Mouse (Mus musculus) small intestine, adult 2 months (tissue): ENCODE measurements around the gene Fbxw2. TPM values are rescaled to one million over a fixed set of nuclear protein-coding genes. Genes with fewer than 3 reads are reported as not detected.
A peak's percentile ranks its signal among the peaks of the same experiment; 100 is the strongest.

ENCODE experiments used
- H3K27ac ChIP-seq: fragments of 200-500 bp; 2 replicates; pipeline ENCODE4 v1.5.1; 2012; ENCODE audit warnings: low read depth, low read length, control low read depth, inconsistent platforms; ENCODE audit not compliant: insufficient read depth
- H3K27me3 ChIP-seq: fragments of 200-500 bp; 2 replicates; pipeline ENCODE4 v1.6.1; 2012; ENCODE audit warnings: mild to moderate bottlenecking, moderate library complexity, low read length, inconsistent platforms; ENCODE audit not compliant: control insufficient read depth, insufficient read depth
- H3K36me3 ChIP-seq: fragments of 200-500 bp; 2 replicates; pipeline ENCODE4 v1.6.1; 2012; ENCODE audit warnings: mild to moderate bottlenecking, low read length, control low read depth, inconsistent platforms; ENCODE audit not compliant: control insufficient read depth, insufficient read depth
- H3K4me1 ChIP-seq: fragments of 200-500 bp; 2 replicates; pipeline ENCODE4 v1.6.1; 2012; ENCODE audit warnings: low read length, inconsistent platforms, mixed read lengths; ENCODE audit not compliant: control insufficient read depth, insufficient read depth, insufficient read length
- H3K4me3 ChIP-seq: fragments of 200-500 bp; 2 replicates; pipeline ENCODE4 v1.5.1; 2012; ENCODE audit warnings: low read depth, mild to moderate bottlenecking, control low read depth, inconsistent platforms, low read length, moderate library complexity
- CTCF ChIP-seq: fragments of 200-500 bp; IDR thresholded peaks from 2 replicates; pipeline ENCODE4 v1.5.1; 2012; ENCODE audit warnings: low read depth, mild to moderate bottlenecking, control low read depth, inconsistent platforms, low read length, moderate library complexity, mixed read lengths; ENCODE audit not compliant: insufficient replicate concordance, insufficient read length; ENCODE audit errors: extremely low read depth
- POLR2A ChIP-seq: fragments of 200-500 bp; IDR thresholded peaks from 2 replicates; pipeline ENCODE4 v1.6.1; 2012; ENCODE audit warnings: low read depth, mild to moderate bottlenecking, control low read depth, inconsistent platforms, low read length, moderate library complexity
- WGBS: fragments of 180-500 bp; shearing (Covaris S2); methylation state at CpG from one replicate; pipeline ENCODE4 v1.1.7; 2018; 5-methylcytosine and 5-hydroxymethylcytosine counted together
- polyA plus RNA-seq: library from polyadenylated mRNA; depleted of rRNA; stranded (reverse); fragments of >200 nt; gene quantifications from 2 replicates; pipeline ENCODE4 v1.2.3, GENCODE M21; 2012; rRNA removed

Fbxw2 gene
- 10.1 and 17.0 TPM in 2 replicates for polyA plus RNA-seq

DNA sequence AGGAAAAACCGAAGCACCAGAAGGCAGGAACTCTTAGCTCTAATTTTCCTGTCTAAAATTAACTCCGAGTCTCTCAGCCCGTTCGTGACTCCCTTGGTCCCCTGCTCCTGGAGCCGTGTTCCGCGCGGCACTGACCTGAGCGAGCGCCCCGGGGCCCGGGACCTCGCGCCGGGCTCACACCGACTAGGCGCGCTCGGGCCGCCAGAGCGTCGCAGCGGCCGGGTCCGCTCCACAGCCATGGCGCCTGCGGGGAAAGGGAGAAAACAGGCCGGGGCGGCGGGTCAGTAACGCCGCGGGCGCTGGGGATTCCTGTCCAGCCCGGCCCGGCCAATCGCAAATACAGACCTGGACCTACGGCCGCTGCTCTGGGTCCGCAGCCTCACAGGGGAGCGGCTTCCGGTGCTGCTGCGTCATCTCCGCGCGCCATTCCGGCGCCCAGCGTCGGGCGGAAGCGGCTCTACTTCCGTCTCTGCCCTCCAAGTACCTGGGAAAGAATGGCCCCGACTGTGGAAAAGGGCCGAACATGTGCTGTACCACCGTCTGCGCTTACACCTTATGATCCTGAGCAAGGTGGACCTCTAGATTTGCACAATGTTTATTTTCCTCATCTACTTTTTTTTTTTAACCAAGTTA, at the start of gene Fbxw2:
TSS of gene Fbxw2 (minus strand) at position 485 of the 633 bp plus-strand sequence.
- no peak for TF ChIP-seq CTCF
- peak; percentile 80 for TF ChIP-seq POLR2A
- H3K27ac ChIP-seq = peak within 1 kb of the TSS; percentile 33
- H3K27me3 ChIP-seq = no peaks in the 10 kb centered on the region
- H3K4me1 ChIP-seq = peaks cover 5% of the 10 kb centered on the region; the same call in 1 of the 2 replicates
- WGBS = under 1% methylated on average over 57 of the region's 57 CpGs
- H3K36me3 ChIP-seq = peaks cover 8% of the 10 kb centered on the region
- H3K4me3 ChIP-seq = peak within 1 kb of the TSS; percentile 93

DNA sequence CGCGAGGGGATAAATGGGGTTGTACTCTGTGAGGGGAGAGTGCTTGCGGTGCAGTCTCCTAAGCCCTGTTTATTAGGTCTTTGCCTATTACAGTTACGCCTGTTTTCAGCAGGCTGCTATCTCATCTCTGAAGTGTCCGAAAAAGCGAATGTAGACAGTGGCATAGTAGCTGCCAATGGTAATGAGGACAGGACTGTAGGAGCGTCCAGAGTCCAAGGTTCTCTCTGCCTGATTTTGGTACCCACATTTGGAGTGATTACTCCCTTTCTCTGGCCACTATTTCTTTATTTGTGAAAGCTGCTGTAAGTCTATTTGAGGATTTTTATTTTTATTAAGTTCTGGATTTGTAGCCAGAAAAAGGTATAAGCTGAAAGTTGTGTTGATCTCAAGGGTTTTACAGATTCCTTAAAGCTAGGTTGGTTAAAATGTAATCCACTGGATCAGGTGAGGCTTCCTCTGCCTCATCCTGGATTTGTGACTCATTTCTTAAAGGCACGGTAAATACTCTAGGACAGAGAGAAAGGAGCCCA, 48.8 kb upstream of the Fbxw2 start, which contains the start of gene Psmd5:
TSS of gene Psmd5 (minus strand) at position 153 of the 530 bp plus-strand sequence.
- Histone ChIP-seq H3K27ac (peak within 1 kb of the TSS; percentile 24; the same call in 1 of the 2 replicates), H3K4me3 (peak within 1 kb of the TSS; percentile 56), H3K4me1 (peaks cover 3% of the 10 kb centered on the region; the same call in 1 of the 2 replicates), H3K27me3 (no peaks in the 10 kb centered on the region), H3K36me3 (no peaks in the 10 kb centered on the region)
- TF ChIP-seq CTCF = no peak
- TF ChIP-seq POLR2A = no peak
- 10% methylated on average over 8 of the region's 8 CpGs for WGBS

DNA sequence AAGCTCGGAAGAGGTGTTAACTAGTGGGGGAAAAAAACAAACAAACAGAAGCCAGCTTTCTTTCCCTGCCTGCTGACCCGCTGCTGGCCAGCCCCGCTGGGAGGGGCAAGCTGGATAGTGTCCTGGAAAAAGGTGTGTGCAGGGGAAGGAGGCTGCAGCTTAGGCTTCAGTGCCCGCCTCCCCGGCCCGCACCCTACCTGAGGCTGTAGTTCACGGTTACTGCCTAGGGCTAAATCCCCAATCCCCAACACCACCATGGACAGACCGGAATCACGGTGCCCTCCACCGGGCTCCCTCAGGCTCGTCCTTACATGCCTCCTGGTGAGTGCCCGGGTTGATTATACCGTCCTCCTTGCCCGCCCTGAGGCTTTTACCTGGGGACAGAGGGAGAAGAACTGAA, 48.2 kb upstream of the Fbxw2 start, which contains the start of gene Cutal:
TSS of gene Cutal (plus strand) at position 126 of the 400 bp plus-strand sequence.
- H3K4me1 ChIP-seq = peaks cover 5% of the 10 kb centered on the region; the same call in 1 of the 2 replicates
- TF ChIP-seq POLR2A = no peak
- no peak for TF ChIP-seq CTCF
- H3K27me3 ChIP-seq = no peaks in the 10 kb centered on the region
- H3K4me3 ChIP-seq = peak within 1 kb of the TSS; percentile 56
- 9% methylated on average over 14 of the region's 14 CpGs for WGBS
- H3K27ac ChIP-seq = peak within 1 kb of the TSS; percentile 24; the same call in 1 of the 2 replicates
- H3K36me3 ChIP-seq = no peaks in the 10 kb centered on the region

DNA sequence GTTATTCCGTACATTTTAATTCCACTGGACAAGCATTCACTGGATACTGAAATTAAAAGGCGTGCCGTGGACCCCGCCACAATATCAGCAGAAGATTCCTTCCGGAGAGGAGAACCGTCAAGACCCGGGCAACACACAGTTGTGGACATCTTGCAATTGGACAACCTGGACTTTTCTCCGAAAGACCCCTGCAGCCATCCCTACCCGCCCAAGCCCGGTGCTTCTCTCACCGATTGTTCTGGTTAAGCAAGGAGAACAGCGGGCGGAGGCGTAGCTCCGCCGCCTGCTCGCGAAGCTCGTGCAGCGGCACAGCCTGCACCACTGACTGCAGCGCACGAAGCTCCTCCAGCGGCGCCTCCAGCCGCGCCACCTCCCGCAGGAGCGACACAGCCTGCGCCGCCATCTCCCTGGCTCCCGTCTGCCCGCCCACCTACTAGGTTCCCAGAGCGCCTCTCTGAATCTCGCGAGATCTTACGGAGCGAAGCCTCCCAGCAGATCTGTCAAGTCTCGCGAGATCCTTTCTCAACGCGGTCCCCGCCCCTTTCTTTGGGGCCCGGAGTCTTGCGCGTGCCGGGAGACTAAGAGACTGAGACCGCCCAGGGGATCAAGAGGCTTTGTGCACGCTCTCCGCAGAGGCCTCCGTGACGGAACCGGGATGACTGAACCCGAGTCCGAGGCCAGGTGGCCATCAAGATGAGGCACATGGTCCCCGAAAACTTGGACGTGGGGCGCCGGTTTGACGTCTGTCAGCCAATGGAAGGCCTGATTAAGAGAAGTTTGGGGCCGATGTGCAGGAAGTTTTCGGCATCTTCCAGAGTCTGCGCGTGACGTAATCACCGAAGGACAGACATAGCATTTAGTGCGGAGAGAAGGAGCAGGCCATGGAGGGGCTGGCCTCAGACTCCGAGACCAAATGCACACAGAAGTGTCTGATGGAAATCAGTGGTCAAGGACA, 44.7 kb upstream of the Fbxw2 start:
- H3K36me3 ChIP-seq = peaks cover under 1% of the 10 kb centered on the region; the same call in 1 of the 2 replicates
- peak overlapping the region; percentile 95 for H3K4me3 ChIP-seq
- H3K27me3 ChIP-seq = no peaks in the 10 kb centered on the region
- under 1% methylated on average over 67 of the region's 67 CpGs for WGBS
- peaks cover 5% of the 10 kb centered on the region; the same call in 1 of the 2 replicates for H3K4me1 ChIP-seq
- H3K27ac ChIP-seq = peak overlapping the region; percentile 91
- TF ChIP-seq POLR2A = peak; percentile 95
- no peak for TF ChIP-seq CTCF

DNA sequence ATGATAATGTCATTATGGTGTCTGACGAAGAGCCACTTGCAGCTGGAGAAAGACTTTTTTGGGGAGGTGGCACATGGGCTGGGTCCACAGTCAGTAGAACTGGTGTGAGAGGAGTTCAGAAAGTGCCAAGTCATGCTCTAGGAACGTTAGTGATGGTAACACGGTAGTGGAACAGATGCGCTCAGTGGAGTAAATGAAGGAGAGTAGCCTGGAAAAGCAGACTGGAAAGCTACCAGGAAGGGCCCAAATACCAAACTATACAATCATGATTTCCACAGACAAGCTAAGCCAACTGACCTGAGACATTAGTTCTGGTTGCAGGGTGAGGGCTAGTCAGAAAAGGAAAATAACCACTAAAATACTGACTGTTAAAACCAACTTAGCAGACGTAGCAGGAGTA, 43.6 kb upstream of the Fbxw2 start:
- 37% methylated on average over 5 of the region's 5 CpGs for WGBS
- Histone ChIP-seq H3K27ac (no peak overlapping the region), H3K27me3 (no peaks in the 10 kb centered on the region), H3K4me1 (peaks cover 5% of the 10 kb centered on the region; the same call in 1 of the 2 replicates), H3K36me3 (peaks cover 10% of the 10 kb centered on the region), H3K4me3 (no peak overlapping the region)
- no peak for TF ChIP-seq CTCF
- TF ChIP-seq POLR2A = no peak

DNA sequence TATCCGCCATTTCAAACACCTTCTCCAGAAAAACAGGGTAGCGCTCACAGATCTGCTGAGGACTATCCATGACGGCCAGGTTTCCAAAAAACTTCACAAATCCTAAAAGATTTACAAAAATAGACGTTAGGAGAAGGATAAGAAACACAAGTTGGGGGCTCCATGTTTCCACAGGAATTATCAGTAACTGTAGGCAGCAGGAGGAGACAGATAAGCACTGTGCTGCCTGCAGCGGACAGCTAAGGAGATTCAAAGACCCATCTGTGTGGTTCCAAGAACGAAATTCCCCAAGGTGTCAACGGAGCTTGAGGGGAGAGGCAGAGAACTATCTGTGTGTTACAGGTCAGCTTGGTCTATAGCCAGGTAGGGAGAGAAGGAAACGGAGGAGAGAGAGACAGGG, 31.6 kb upstream of the Fbxw2 start:
- TF ChIP-seq CTCF (no peak), POLR2A (no peak)
- Histone ChIP-seq H3K27ac (no peak overlapping the region), H3K4me3 (no peak overlapping the region), H3K36me3 (peaks cover 69% of the 10 kb centered on the region), H3K27me3 (no peaks in the 10 kb centered on the region), H3K4me1 (no peaks in the 10 kb centered on the region)
- 91% methylated on average over 8 of the region's 8 CpGs for WGBS
